Comparison of ENCODE assay signal across 20 mouse cellular contexts in the genomic region with DNA sequence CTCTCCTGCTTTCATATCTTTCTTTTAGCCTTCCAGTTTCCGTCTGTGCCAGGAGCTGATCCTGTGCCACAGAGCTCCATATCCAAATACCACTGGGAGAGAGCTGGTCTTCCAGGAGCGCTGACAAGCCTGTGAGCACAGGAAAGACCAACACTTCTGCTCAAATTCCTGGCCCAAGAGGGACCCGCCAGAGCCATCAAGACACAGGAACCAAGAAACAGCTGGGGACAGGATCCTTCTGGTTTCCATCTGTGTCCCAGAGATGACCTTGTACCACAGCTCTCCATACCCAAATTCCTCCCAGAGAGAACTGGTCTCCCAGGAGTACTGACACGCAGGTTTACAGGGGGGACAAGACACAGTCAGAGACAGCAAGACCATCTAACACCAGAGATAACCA. TPM values are rescaled to one million over a fixed set of nuclear protein-coding genes. Genes with fewer than 3 reads are reported as not detected.
DNase-seq lines count a peak whose midpoint lies in the region; ATAC-seq and TF ChIP-seq lines count a peak whose summit lies in the region.
"Had no signal": no experiment of that assay in that cellular context is flagged by ENCODE, and none has a peak within 500 bp of the region (broad histone marks: within the 10 kb centered on the region; RNA-seq: fewer than 3 reads in every experiment).

No protein-coding gene starts in this region.

- H3K36me3 ChIP-seq in heart, adult 2 months (ENCODE audit: control insufficient read depth, insufficient read depth, low read length), result no peaks in the 10 kb centered on the region
- no peaks in the 10 kb centered on the region for H3K36me3 ChIP-seq in heart, embryonic 10.5 days
- H3K36me3 ChIP-seq in lung, postnatal 0 days (ENCODE audit: insufficient read depth, low read length), result no peaks in the 10 kb centered on the region
- no peaks in the 10 kb centered on the region for H3K36me3 ChIP-seq in hindbrain, embryonic 14.5 days (replicated peaks; ENCODE audit: control insufficient read depth, insufficient read depth)
- H3K36me3 ChIP-seq: embryonic facial prominence, embryonic 10.5 days; forebrain, embryonic 15.5 days; heart, embryonic 15.5 days; hindbrain, embryonic 10.5 days; hindbrain, embryonic 15.5 days had no signal

- intact Hi-C loops in heart, adult 2 months (cut with DNase I), result loop anchor here (10.0 kb wide), 1 partner anchor 204 kb away; no protein-coding TSS in a partner anchor
- intact Hi-C loops in heart, postnatal 14 days (cut with DNase I), result no loop called here
- intact Hi-C loops in heart, postnatal 36 days (cut with DNase I), result no loop called here

- no peak for TF ChIP-seq POLR2A in heart, adult 2 months (IDR thresholded peaks at IDR 0.05; ENCODE audit: insufficient read depth, low read depth, low read length)

- H3K9me3 ChIP-seq in heart, embryonic 10.5 days, result no peaks in the 10 kb centered on the region
- no peaks in the 10 kb centered on the region for H3K9me3 ChIP-seq in lung, postnatal 0 days (ENCODE audit: low read length)
- H3K9me3 ChIP-seq in hindbrain, embryonic 14.5 days (ENCODE audit: control insufficient read depth, low read length), result no peaks in the 10 kb centered on the region
- H3K9me3 ChIP-seq: embryonic facial prominence, embryonic 10.5 days; forebrain, embryonic 15.5 days; heart, embryonic 15.5 days; hindbrain, embryonic 10.5 days; hindbrain, embryonic 15.5 days had no signal

- peak; percentile 20 to 31 for DNase-seq in heart, adult 2 months
- no peak for DNase-seq in heart, embryonic 10.5 days (ENCODE audit: low spot score)
- DNase-seq in lung, postnatal 10 days, result peak; percentile 15
- DNase-seq in lung, postnatal 0 days (ENCODE audit: low spot score), result no peak
- peak; percentile 7 to 21 for DNase-seq in heart, postnatal 14 days
- DNase-seq in heart, postnatal 36 days, result peak; percentile 17 to 19
- no peak for DNase-seq in hindbrain, embryonic 14.5 days (ENCODE audit: low spot score)
- no peak for DNase-seq in cerebellum, adult 11-12 months
- DNase-seq: adrenal gland, adult 2 months; adrenal gland, postnatal 25 days; cerebellum, adult 2 months; cerebellum, postnatal 10 days; gastrocnemius, postnatal 10 days had no signal

- no peak for ATAC-seq in lung, postnatal 0 days
- ATAC-seq in hindbrain, embryonic 14.5 days (ENCODE audit: low FRiP score), result no peak
- ATAC-seq: forebrain, embryonic 15.5 days; intestine, embryonic 16.5 days had no signal

- H3K27me3 ChIP-seq in heart, adult 2 months (ENCODE audit: control insufficient read depth, insufficient read depth, low read length), result no peaks in the 10 kb centered on the region
- no peaks in the 10 kb centered on the region for H3K27me3 ChIP-seq in heart, embryonic 10.5 days (ENCODE audit: insufficient read depth, poor library complexity, severe bottlenecking)
- H3K27me3 ChIP-seq in lung, postnatal 0 days (replicated peaks; ENCODE audit: insufficient read depth, low read length), result no peaks in the 10 kb centered on the region
- no peaks in the 10 kb centered on the region for H3K27me3 ChIP-seq in hindbrain, embryonic 14.5 days (ENCODE audit: control insufficient read depth, insufficient read depth, low read length)
- H3K27me3 ChIP-seq: forebrain, embryonic 15.5 days; heart, embryonic 15.5 days; hindbrain, embryonic 15.5 days had no signal

- TF ChIP-seq CTCF in heart, adult 2 months (IDR thresholded peaks at IDR 0.05), result no peak
- TF ChIP-seq CTCF in lung, postnatal 0 days (IDR thresholded peaks at IDR 0.05), result no peak

- no peak overlapping the region for H3K27ac ChIP-seq in heart, adult 2 months
- H3K27ac ChIP-seq in heart, embryonic 10.5 days, result no peak overlapping the region
- no peak overlapping the region for H3K27ac ChIP-seq in lung, postnatal 0 days (ENCODE audit: low read length)
- H3K27ac ChIP-seq in hindbrain, embryonic 14.5 days, result no peak overlapping the region
- H3K27ac ChIP-seq: embryonic facial prominence, embryonic 10.5 days; forebrain, embryonic 15.5 days; heart, embryonic 15.5 days; hindbrain, embryonic 10.5 days; hindbrain, embryonic 15.5 days had no signal

- 29% methylated on average over 4 of the region's 4 CpGs for WGBS in heart, adult 2 months
- 56% methylated on average over 4 of the region's 4 CpGs for WGBS in heart, embryonic 10.5 days
- 53% methylated on average over 4 of the region's 4 CpGs for WGBS in lung, postnatal 0 days
- WGBS in hindbrain, embryonic 14.5 days, result 82% methylated on average over 4 of the region's 4 CpGs

- TF ChIP-seq EP300 in heart, adult 2 months (IDR thresholded peaks at IDR 0.05; ENCODE audit: insufficient read depth, low read depth, low read length), result no peak
- TF ChIP-seq EP300 in lung, postnatal 0 days (IDR thresholded peaks at IDR 0.05), result no peak

- H3K4me3 ChIP-seq in heart, adult 2 months, result no peak overlapping the region
- H3K4me3 ChIP-seq in heart, embryonic 10.5 days, result no peak overlapping the region
- no peak overlapping the region for H3K4me3 ChIP-seq in lung, postnatal 0 days (ENCODE audit: low read depth, low read length)
- H3K4me3 ChIP-seq in hindbrain, embryonic 14.5 days (replicated peaks; ENCODE audit: low read length), result no peak overlapping the region
- H3K4me3 ChIP-seq: embryonic facial prominence, embryonic 10.5 days; forebrain, embryonic 15.5 days; heart, embryonic 15.5 days; hindbrain, embryonic 10.5 days; hindbrain, embryonic 15.5 days had no signal

- H3K9ac ChIP-seq in heart, adult 2 months (ENCODE audit: low read depth, low read length), result no peak overlapping the region
- H3K9ac ChIP-seq in lung, postnatal 0 days (replicated peaks; ENCODE audit: low read depth), result no peak overlapping the region
- no peak overlapping the region for H3K9ac ChIP-seq in hindbrain, embryonic 14.5 days
- H3K9ac ChIP-seq: forebrain, embryonic 15.5 days; heart, embryonic 15.5 days; hindbrain, embryonic 15.5 days had no signal

- H3K4me1 ChIP-seq in heart, adult 2 months (ENCODE audit: control insufficient read depth, insufficient read depth, low read length), result no peaks in the 10 kb centered on the region; the same call in 1 of the 2 replicates
- H3K4me1 ChIP-seq in heart, embryonic 10.5 days, result 0 out of 2 replicates have a peak, but pooled peaks cover 3% of the 10 kb centered on the region
- no peaks in the 10 kb centered on the region for H3K4me1 ChIP-seq in lung, postnatal 0 days (ENCODE audit: insufficient read depth, low read depth, low read length)
- no peaks in the 10 kb centered on the region for H3K4me1 ChIP-seq in hindbrain, embryonic 14.5 days (replicated peaks; ENCODE audit: control insufficient read depth, insufficient read depth, low read length)
- H3K4me1 ChIP-seq: embryonic facial prominence, embryonic 10.5 days; heart, embryonic 15.5 days; hindbrain, embryonic 10.5 days had no signal

- H3K4me2 ChIP-seq in lung, postnatal 0 days (replicated peaks; ENCODE audit: low read depth, low read length), result no peak overlapping the region
- no peak overlapping the region for H3K4me2 ChIP-seq in hindbrain, embryonic 14.5 days (replicated peaks)
- H3K4me2 ChIP-seq: forebrain, embryonic 15.5 days; heart, embryonic 15.5 days; hindbrain, embryonic 15.5 days had no signal

- H3K79me2 ChIP-seq in heart, adult 2 months (replicated peaks; ENCODE audit: control insufficient read depth, insufficient read depth, low read length), result no peaks in the 10 kb centered on the region

RNA-seq across cellular contexts. Expression of gene Abca8a, which starts 3.1 kb away (rescaled TPM):
- total RNA-seq in heart, adult 2 months (2021), result 10 to 100 TPM; 32.7 to 37.5 TPM
- polyA plus RNA-seq in heart, adult 2 months (2012; rRNA removed), result 32.6 and 49.9 TPM in 2 replicates
- polyA plus RNA-seq in heart, embryonic 10.5 days (2016; fragmentation: Nextera tagmentation; extraction: Ambion mirVana), result not detected in 2 replicates
- 7.6 and 8.7 TPM in 2 replicates for polyA plus RNA-seq in lung, postnatal 0 days (2015; fragmentation: Nextera tagmentation; extraction: Ambion mirVana)
- total RNA-seq in heart, postnatal 14 days (2021), result 10 to 100 TPM; 41.8 to 53.0 TPM
- total RNA-seq in heart, postnatal 36 days (2021), result 10 to 100 TPM; 34.6 to 43.4 TPM
- polyA plus RNA-seq in hindbrain, embryonic 14.5 days (2014; fragmentation: Nextera tagmentation; extraction: Ambion mirVana), result 0.54 and 0.90 TPM in 2 replicates
- polyA plus RNA-seq: embryonic facial prominence, embryonic 10.5 days; forebrain, embryonic 11.5 days; hindbrain, embryonic 10.5 days had no signal

Comparison
In these comparisons a context has a peak if more than half of its experiments do, and no peak if none do; other contexts are left out.
1. DNase-seq: peak in heart, adult 2 months (2 of 2), lung, postnatal 10 days (single experiment), heart, postnatal 14 days (2 of 2) and heart, postnatal 36 days (2 of 2); none in heart, embryonic 10.5 days (single experiment), lung, postnatal 0 days (single experiment), hindbrain, embryonic 14.5 days (single experiment) and cerebellum, adult 11-12 months (single experiment).